In the genomic region with DNA sequence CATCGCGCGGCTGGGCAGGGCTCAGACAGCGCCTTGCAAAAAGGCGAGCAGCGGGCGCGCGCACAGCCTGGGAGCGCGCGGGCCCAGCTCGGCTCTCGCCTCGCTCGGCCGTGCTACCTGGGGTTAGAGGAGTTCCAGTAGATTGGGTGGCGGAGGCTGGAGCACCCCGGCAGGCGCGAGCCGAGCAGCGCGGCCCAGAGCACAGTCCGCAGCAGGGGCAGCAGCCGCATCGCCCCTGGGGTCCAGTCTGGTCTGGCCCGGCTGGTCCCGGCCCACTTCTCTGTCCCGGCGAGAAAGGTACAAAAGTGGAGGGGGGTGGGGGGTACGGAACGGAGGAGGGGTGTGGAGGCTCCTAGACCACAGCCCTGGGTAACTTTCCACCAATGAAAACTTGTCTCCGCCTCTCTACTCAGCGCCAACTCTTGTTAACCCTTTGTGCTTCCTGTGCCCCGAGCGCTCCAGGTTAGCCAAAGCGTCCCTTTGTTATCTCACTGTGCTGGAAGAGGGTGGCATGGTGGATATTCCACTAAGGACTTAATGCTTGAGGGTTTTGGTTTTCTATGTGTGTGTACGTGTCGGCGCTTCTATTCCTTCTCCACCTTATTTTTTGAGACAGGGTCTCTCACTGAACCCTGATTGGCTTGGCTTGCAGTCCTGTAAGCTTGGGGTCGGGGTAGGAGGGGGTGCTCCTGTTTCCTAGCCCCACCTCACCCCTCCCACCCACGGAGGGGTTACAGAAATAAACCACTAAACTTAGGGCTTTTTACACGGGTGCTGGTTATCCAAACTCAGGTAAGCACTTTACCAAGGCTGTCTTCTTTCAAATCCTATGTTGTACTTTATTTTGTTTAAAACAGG, we compare ENCODE assay signal across 8 mouse cellular contexts. TPM values are rescaled to one million over a fixed set of nuclear protein-coding genes. Genes with fewer than 3 reads are reported as not detected.
DNase-seq lines count a peak whose midpoint lies in the region; ATAC-seq and TF ChIP-seq lines count a peak whose summit lies in the region.

A gene (minus strand): TSS at position 308 of the 858 bp plus-strand sequence.

- TF ChIP-seq EP300 in heart, adult 2 months (IDR thresholded peaks at IDR 0.05; ENCODE audit: insufficient read depth, low read depth, low read length): no peak

- H3K9ac ChIP-seq in heart, adult 2 months (ENCODE audit: low read depth, low read length): peak within 1 kb of the TSS; percentile 85
- peak within 1 kb of the TSS; percentile 86 for H3K9ac ChIP-seq in forebrain, embryonic 16.5 days (replicated peaks; ENCODE audit: low read depth, low read length)
- peak within 1 kb of the TSS; percentile 47 for H3K9ac ChIP-seq in intestine, postnatal 0 days (ENCODE audit: low read depth, low read length)

- no peak for TF ChIP-seq POLR2A in heart, adult 2 months (IDR thresholded peaks at IDR 0.05; ENCODE audit: insufficient read depth, low read depth, low read length)
- TF ChIP-seq POLR2A in lung, adult 2 months (IDR thresholded peaks at IDR 0.05; ENCODE audit: borderline replicate concordance, extremely low read depth, low read depth, low read length): no peak
- no peak for TF ChIP-seq POLR2A in small intestine, adult 2 months (IDR thresholded peaks at IDR 0.05; ENCODE audit: low read depth, low read length)

- ATAC-seq in activated CD4-positive, CD25-positive, alpha-beta regulatory T cell, adult 4 months: peak; percentile 78
- peak; percentile 73 for ATAC-seq in forebrain, embryonic 16.5 days
- peak; percentile 54 for ATAC-seq in intestine, postnatal 0 days

- H3K27me3 ChIP-seq in heart, adult 2 months (ENCODE audit: control insufficient read depth, insufficient read depth, low read length): no peaks in the 10 kb centered on the region
- no peaks in the 10 kb centered on the region for H3K27me3 ChIP-seq in forebrain, embryonic 16.5 days (replicated peaks; ENCODE audit: control insufficient read depth, insufficient read depth, low read length)
- no peaks in the 10 kb centered on the region for H3K27me3 ChIP-seq in intestine, postnatal 0 days (replicated peaks; ENCODE audit: control insufficient read depth, insufficient read depth, low read length)
- H3K27me3 ChIP-seq in small intestine, adult 2 months (ENCODE audit: control insufficient read depth, insufficient read depth, low read length): no peaks in the 10 kb centered on the region

- H3K79me2 ChIP-seq in heart, adult 2 months (replicated peaks; ENCODE audit: control insufficient read depth, insufficient read depth, low read length): no peaks in the 10 kb centered on the region

- no peak within 1 kb of the TSS; the same call in 1 of the 2 replicates for H3K27ac ChIP-seq in heart, adult 2 months
- H3K27ac ChIP-seq in forebrain, embryonic 16.5 days (ENCODE audit: low read length): peak within 1 kb of the TSS; percentile 83
- H3K27ac ChIP-seq in intestine, postnatal 0 days (ENCODE audit: low read depth, low read length): peak within 1 kb of the TSS; percentile 51
- H3K27ac ChIP-seq in small intestine, adult 2 months (ENCODE audit: insufficient read depth, low read depth, low read length): peak within 1 kb of the TSS; percentile 42

- 3% methylated on average over 44 of the region's 44 CpGs for WGBS in heart, adult 2 months
- under 1% methylated on average over 44 of the region's 44 CpGs for WGBS in forebrain, embryonic 16.5 days
- 1% methylated on average over 44 of the region's 44 CpGs for WGBS in intestine, postnatal 0 days
- WGBS in lung, adult 2 months: 2% methylated on average over 44 of the region's 44 CpGs
- WGBS in small intestine, adult 2 months: under 1% methylated on average over 44 of the region's 44 CpGs

- no peaks in the 10 kb centered on the region for H3K36me3 ChIP-seq in heart, adult 2 months (ENCODE audit: control insufficient read depth, insufficient read depth, low read length)
- no peaks in the 10 kb centered on the region for H3K36me3 ChIP-seq in forebrain, embryonic 16.5 days (ENCODE audit: control insufficient read depth, insufficient read depth)
- peaks cover 33% of the 10 kb centered on the region for H3K36me3 ChIP-seq in intestine, postnatal 0 days (ENCODE audit: control insufficient read depth, insufficient read depth)
- peaks cover 6% of the 10 kb centered on the region; the same call in 1 of the 2 replicates for H3K36me3 ChIP-seq in small intestine, adult 2 months (ENCODE audit: control insufficient read depth, insufficient read depth, low read length)

- no peaks in the 10 kb centered on the region for H3K9me3 ChIP-seq in forebrain, embryonic 16.5 days (ENCODE audit: control insufficient read depth, low read length)
- no peaks in the 10 kb centered on the region for H3K9me3 ChIP-seq in intestine, postnatal 0 days (ENCODE audit: control insufficient read depth)

- peak within 1 kb of the TSS; percentile 71 for H3K4me3 ChIP-seq in heart, adult 2 months
- peak within 1 kb of the TSS; percentile 84 for H3K4me3 ChIP-seq in forebrain, embryonic 16.5 days (replicated peaks; ENCODE audit: low read length)
- H3K4me3 ChIP-seq in intestine, postnatal 0 days (ENCODE audit: low read depth, low read length): peak within 1 kb of the TSS; percentile 70
- peak within 1 kb of the TSS; percentile 69 for H3K4me3 ChIP-seq in lung, adult 2 months (replicated peaks; ENCODE audit: extremely low read depth, low read depth, low read length)
- peak within 1 kb of the TSS; percentile 87 for H3K4me3 ChIP-seq in small intestine, adult 2 months (ENCODE audit: low read depth, low read length)

- DNase-seq in heart, adult 2 months: peak; percentile 52 to 60
- DNase-seq in heart, adult 9 months (ENCODE audit: low spot score in 2 of 2): no peak
- peak; percentile 60 for DNase-seq in lung, adult 2 months
- DNase-seq in layer of hippocampus, adult 11-12 months (ENCODE audit: low spot score): no peak

- peak within 1 kb of the TSS; percentile 75 for H3K4me2 ChIP-seq in forebrain, embryonic 16.5 days (ENCODE audit: low read length)
- H3K4me2 ChIP-seq in intestine, postnatal 0 days (replicated peaks; ENCODE audit: low read depth): peak within 1 kb of the TSS; percentile 96

- TF ChIP-seq CTCF in heart, adult 2 months (IDR thresholded peaks at IDR 0.05): no peak
- no peak for TF ChIP-seq CTCF in intestine, postnatal 0 days (IDR thresholded peaks at IDR 0.05; ENCODE audit: low read depth)
- TF ChIP-seq CTCF in lung, adult 2 months (IDR thresholded peaks at IDR 0.05; ENCODE audit: insufficient read depth, low read length): no peak
- TF ChIP-seq CTCF in small intestine, adult 2 months (IDR thresholded peaks at IDR 0.05; ENCODE audit: extremely low read depth, insufficient read length, insufficient replicate concordance, low read depth, low read length): no peak

- H3K4me1 ChIP-seq in heart, adult 2 months (ENCODE audit: control insufficient read depth, insufficient read depth, low read length): peaks cover 2% of the 10 kb centered on the region; the same call in 1 of the 2 replicates
- peaks cover 54% of the 10 kb centered on the region for H3K4me1 ChIP-seq in forebrain, embryonic 16.5 days (replicated peaks; ENCODE audit: control insufficient read depth, insufficient read depth, low read length)
- peaks cover 14% of the 10 kb centered on the region for H3K4me1 ChIP-seq in intestine, postnatal 0 days (replicated peaks; ENCODE audit: control insufficient read depth, insufficient read depth, low read length)
- H3K4me1 ChIP-seq in lung, adult 2 months (ENCODE audit: control insufficient read depth, insufficient read depth, low read length): no peaks in the 10 kb centered on the region; the same call in 1 of the 2 replicates
- H3K4me1 ChIP-seq in small intestine, adult 2 months (ENCODE audit: control insufficient read depth, insufficient read depth, insufficient read length, low read length): peaks cover 15% of the 10 kb centered on the region

- intact Hi-C loops in heart, adult 2 months (cut with DNase I): loop anchor here (2.0 kb wide), 1 partner anchor 21 kb away; no protein-coding TSS in a partner anchor

RNA-seq across cellular contexts. Expression of the gene that starts here (rescaled TPM):
- total RNA-seq in heart, adult 2 months (2021): under 1 TPM; 0.21 to 0.36 TPM
- polyA plus RNA-seq in heart, adult 2 months (2012; rRNA removed): 0.64 and 0.86 TPM in 2 replicates
- under 1 TPM; 0.28 to 0.50 TPM for polyA plus RNA-seq in activated CD4-positive, CD25-positive, alpha-beta regulatory T cell, adult 4 months (2017; shearing (Covaris generic))
- 14.1 and 16.7 TPM in 2 replicates for polyA plus RNA-seq in forebrain, embryonic 16.5 days (2015; fragmentation: Nextera tagmentation; extraction: Ambion mirVana)
- polyA plus RNA-seq in intestine, postnatal 0 days (2015; fragmentation: Nextera tagmentation; extraction: Ambion mirVana): 5.1 and 5.3 TPM in 2 replicates
- 7.3 and 9.3 TPM in 2 replicates for polyA plus RNA-seq in lung, adult 2 months (2012; rRNA removed)
- 11.6 and 20.0 TPM in 2 replicates for polyA plus RNA-seq in small intestine, adult 2 months (2012; rRNA removed)

Comparison
In these comparisons a context has a peak if more than half of its experiments do, and no peak if none do; other contexts are left out.
1. Peak in DNase-seq, H3K4me3 ChIP-seq and H3K9ac ChIP-seq in heart, adult 2 months; RNA of the gene not detected or under 1 TPM.
2. Peak in ATAC-seq in activated CD4-positive, CD25-positive, alpha-beta regulatory T cell, adult 4 months; RNA of the gene not detected or under 1 TPM.